Mouse (Mus musculus): Measurements from ENCODE around the gene Mycbp2. TPM values are rescaled to one million over a fixed set of nuclear protein-coding genes. Genes with fewer than 3 reads are reported as not detected.

The Mycbp2 gene
- total RNA-seq, 2 experiments from 2014 or later: 28.9 to 32.2 TPM

DNA sequence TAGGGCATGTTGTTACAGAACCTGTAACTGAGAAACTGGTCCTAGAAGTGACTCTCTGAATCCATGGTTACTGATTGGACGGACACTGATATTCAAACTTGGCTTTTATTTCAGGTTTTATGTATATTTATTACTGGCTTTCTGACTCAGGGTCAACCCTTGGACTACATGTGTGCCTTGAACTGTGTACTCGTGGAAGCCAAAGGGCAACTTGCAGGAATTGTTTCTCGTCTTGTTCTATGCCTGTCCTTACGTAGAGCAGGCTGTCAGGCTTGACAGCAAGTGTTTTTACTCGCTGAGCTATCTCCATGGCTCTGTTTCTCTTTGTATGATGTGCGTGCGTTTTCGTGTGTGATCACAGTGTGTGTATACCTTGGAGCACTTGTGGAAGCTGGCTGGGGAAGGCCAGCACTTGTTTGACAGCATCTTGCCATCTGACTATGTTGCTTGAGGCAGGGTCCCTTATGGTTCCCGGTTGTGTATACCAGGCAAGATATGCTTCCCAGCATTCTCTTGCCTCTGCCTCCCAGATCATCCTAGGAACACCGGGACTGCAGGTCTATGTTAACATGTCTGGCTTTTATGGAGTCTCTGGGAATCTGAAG lies 243.8 kb downstream of the Mycbp2 start:
- DNase-seq: no peak

DNA sequence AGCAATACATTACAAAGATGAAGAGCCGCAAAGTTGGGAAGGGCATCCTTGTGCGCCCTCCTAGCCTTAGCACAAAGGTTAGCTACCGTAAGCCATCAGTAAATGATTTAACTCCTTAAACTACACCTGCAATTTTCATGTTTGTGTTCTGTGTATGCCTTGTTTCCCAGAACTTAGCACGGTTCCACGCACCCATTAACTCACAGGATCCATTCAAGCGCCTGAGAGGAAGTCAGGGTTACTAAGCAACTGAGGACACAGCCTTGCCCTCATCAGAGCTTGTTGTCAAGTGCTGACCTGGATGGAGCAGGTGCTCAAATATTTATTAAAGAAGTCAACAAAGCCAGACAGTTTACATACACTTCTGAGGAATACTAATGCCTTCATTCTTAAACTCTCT lies 244.4 kb downstream of the Mycbp2 start:
- no peak for DNase-seq

DNA sequence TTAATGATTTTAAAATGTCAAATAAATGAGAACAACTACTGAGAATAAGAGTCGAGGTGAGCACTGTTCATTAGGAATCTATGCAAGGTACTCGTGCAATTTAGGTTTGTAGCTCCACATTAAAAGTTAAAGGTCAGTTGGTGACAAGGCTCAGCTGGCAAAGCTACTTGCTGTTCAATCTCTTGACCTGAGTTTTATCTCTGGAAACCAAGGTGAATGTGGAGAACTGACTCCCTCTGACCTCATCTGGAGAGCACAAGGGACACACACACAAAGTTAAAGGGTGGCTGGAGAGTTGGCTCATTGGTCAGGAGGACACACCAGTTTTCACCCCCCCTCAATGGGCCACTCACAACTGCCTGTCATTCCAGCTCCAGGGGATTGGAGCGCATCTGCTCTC lies 245.4 kb downstream of the Mycbp2 start:
- no peak for DNase-seq

DNA sequence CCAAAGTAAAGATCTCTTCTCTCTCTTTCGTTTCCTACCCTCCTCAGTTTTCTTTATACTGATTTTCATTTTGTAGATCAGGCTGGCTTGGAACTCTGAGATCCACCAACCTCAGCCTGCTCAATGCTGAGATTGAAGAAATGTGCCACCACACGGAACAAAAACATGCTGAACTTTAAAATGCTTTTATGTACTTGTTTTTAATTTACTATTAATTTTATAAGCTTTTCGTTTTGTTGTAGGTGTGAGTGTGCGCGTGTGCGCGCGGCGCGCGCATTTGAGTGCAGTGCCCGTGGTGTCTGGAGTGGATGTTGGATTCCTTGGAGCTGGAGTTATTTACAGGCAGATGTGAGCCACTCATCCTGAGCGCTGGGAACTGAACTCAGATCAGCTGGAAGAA lies 246.3 kb downstream of the Mycbp2 start:
- peak in 1 of 2 experiments; percentile 28 for DNase-seq

DNA sequence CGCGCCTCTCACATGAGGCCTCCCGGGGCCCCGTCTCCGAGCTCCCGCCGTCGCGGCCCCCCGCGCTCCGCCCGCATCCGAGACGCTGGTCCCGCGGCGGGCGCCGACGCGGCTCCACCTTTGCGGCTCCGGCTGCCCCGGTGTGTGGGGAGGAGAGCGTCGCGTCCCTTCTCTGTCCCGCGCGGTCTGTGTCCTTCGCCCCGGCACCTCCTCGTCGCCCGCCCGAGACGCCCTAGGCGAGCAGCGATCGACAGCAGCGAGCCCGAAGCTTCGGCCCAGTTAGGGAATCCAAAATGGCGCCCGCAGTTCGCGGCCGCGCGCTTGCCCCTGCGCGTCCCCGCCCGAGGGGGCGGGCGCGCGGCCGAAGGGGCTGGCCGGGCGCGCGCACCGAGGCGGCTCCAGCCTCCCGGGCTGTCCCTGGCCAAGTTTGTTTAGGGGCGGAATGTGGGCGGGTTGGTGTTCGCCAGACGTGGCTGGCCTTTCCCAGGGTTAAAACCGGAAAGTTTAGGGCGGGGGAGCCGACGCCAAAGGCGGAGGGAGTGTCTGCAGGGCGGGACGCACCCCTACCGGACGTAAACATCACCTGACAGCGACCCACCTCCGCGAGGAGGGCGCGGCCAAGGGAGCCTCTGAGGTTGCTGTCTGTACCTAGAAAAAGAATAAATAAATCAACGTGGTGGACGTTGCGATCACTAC lies 247.2 kb downstream of the Mycbp2 start, which contains the start of gene Fbxl3:
Gene Fbxl3, minus strand, starts transcription at position 329 of the 696 bp plus-strand sequence.
- peak; percentile 95 to 98 for DNase-seq

DNA sequence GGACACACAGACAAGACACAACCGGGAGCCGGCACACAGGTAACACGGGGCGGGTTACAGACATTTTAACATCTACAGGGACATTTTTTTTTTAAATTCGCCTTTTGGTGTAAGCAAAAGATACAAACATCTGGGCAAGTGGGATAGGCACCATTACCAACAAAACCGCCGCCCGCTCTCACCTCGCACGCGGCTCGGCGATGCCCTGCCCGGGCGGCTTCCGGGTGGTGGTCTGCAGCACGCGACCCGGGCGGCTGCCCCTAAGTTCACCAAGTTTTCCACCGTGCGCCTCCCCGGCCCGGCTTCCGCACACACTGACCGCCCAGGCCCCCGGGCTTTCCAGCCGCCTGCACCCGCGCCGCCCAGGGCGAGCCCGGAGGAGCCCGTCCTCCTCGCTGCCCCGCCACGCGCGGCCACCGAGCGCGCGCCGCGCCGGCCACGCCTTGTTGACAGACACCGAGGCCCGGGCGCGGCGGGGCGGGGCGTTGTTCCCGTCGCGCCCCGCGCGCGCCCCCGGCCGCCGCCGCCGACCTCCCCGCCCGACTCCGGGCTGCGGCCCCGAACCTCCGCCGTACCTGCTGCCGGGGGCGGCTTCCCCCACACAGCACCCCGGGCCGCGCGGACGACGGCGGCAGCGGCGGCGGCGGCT lies 247.9 kb downstream of the Mycbp2 start:
- peak; percentile 91 to 93 for DNase-seq

DNA sequence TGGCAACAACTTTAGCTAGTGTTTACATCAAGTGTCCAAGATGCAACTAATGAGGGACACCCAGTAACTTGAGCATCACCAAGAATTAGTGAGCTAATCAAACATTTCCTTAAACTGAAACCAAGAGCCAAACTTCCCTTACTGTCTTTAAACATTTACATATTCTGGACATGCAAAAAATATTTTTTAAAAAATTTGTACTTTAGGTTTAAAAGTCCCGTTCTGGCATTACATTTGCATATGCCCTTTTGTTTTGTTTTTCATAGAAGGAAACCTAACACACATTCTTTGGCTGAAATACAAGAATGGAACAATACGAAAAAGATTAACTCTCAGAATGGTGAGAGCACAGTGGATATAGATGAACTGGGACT lies 248.4 kb downstream of the Mycbp2 start:
- no peak for DNase-seq

DNA sequence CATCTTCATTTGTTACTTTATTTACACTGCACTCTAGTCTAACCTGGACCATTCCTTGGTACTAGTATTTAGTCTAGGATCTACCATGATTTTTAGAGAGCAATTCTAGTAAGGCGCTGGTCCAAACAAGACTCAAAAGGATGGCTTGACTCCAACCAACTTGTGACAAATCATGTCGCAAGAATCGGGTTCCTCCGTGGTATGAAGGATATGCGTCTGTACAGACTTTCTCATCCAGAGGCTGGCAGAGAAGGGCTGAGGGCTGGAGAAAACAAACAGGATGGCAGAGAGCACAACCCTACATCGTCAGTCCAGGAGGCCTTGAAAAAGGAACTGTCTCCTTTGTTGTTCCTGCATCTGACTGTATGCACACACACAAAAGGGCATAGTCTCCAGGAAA lies 250.0 kb downstream of the Mycbp2 start:
- DNase-seq: peak; percentile 51 to 72

DNA sequence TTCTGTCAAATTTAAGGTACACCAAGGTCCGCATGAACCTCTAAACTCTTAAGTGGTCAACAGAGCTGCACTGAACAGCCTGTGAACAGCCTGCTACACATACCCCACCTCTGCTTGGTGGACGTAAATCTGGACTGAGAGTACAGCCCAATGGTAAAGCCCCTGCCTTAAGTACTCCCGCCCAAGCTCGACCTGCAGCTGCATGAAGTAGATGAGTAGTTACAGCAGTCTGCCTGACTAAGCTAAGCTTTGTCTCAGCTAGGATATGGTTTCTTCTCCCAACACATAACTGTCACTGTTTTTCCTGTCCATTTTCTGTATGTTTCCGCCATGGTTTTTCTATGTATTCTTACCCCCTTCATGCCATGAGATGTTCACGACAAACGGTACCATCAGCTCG lies 250.8 kb downstream of the Mycbp2 start:
- no peak for DNase-seq

DNA sequence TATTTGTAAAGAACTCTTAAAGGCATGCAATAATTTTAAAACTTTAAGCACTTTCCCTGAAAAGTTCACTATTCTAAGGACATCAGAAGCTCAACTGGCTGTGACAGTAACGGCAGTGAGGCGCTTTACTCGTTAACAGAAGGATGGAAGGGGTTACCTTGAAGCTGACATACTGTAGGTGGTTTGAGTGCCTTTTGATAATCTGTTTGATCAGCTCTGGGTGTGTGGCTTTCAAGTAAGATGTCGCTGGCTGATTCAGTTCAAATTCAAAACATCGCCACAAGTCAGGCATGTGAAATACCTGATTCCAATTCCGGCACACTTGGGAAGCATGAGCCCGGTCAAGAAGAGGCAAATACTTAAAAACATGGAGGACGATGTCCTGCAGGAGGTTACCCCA lies 251.6 kb downstream of the Mycbp2 start:
- DNase-seq: no peak

DNA sequence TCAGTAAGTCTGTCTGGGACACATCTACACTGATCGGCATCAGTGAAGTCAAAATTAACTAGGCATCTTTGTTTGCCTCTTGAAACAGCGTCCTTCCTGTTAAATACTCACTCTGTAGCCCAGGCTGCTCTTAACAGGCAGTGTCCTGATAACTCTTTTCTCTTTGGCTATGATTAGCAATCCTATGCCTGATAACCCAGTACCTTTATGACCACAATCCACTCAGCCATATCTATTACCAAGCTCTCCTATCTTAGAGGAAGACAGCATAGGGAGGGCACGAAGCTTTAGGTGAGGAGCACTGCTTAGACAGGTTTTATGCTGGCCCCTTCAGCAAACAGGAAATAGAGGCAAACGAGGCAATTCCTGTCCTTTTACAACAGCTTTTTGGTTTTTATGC lies 252.9 kb downstream of the Mycbp2 start:
- no peak for DNase-seq

DNA sequence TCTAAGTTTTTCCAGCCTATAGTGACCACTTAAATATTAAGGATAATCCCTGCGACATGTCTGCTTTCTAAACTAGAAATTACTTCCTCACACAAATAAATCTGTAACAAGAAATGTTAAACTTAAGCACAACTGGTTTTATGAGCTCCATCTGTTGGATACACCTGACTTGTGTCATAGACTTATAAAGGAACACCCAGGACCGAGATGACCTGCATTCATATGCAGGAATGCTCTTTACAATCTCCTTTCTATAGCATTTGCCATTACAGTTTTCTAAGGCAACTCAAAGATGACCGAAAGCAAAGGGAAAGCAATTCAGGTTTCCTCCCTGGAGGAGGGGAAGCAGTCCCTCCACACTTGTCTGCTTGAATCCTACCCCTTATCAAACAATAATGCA lies 253.4 kb downstream of the Mycbp2 start:
- no peak for DNase-seq

DNA sequence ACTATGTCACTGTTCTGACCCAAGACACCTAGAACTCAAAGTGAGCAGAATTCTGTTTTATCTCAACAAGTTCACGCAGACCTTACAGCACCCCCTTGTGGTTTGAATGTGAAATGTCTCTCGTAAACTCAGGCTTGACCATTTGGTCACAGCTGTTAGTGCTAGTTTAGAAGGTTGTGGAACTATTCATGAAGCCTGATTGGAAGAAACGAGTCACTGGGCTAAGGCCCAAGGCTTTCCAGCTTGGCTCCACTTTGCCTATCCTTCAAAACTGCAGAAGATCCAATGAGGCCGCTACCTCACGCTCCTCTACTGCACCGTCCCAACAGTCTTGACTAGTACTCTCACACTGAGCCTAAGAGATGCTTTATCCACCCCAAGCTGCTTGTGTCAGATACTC lies 258.0 kb downstream of the Mycbp2 start:
- DNase-seq: peak; percentile 81 to 84

DNA sequence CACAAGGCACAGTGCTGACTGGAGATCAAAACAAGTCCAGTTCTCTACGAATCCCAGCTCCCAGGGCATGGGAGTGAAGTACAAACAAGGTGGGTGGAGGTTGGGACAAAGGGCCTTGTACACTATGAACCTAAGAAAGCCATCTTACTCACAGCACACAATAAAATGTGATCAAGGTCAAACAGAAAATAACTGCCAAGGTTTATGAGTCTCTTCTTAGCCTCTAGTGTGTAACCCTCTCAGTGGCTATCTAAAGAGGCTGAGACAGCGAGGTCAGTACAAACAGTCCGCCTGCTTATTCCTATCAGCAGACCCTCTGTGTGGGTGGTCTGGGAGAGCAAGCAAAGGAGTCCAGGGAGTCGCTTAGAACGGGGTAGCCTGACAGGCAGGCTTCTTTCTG lies 258.8 kb downstream of the Mycbp2 start:
- no peak for DNase-seq

DNA sequence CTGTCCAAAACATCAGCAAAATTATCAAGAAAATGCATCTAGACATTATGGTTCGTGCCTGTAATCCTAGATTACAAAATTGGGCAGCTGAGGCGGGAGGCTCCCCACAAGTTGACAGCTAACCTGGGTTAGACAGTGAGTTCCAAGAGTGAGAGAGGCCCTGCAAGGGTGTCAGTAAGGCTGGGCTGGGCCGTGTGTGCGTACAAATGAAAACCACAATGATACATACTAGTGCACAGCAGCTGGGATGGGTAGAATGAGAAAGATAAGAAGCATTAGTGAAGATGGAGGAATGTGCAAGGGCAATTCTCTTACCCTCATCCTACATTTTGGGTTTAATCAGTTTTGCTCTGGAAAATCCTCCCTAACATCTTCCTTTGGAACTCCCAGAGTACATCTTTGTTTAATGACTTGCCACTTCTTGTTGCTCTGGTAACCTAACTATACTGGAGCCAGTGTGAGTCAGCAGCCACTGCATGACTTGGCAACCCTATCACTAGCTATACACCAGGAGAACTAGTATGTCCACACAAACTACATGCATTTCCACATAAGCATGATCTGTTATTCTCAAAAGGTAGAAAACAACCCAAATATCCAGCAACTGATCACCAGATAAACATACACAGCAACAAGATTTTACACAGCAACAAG lies 259.8 kb downstream of the Mycbp2 start:
- DNase-seq: peak in 1 of 2 experiments; percentile 25

DNA sequence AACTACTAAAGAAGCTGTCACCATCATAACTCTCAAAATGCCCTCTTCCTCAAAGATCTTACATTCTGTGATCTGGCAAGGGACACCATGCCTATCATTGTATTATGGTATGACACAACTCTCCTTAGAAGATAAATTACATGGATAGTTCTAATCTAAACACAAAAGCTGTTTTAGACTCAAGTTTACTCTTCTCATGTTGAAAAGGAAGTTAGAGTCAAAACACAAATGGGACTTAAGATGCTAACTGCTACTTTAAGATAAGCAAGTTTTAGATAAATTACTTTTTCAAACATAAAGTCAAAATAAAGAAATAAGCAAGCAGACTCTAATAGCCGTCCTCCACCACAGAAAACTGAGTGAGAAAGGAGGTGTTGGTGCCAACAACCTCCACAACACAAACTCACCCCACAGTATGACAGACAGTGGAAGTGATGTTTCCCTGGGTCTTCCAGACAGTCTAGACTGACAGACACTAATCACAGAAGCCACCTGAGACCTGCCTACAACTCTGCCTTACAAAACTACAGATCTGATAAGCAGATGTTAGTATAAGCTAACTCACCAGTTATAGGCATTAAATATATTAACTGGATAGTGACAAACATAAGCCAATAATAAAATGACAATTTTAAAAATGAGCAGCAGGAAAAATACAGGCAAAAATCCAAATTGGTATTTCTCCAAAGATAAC lies 260.6 kb downstream of the Mycbp2 start:
- no peak for DNase-seq

DNA sequence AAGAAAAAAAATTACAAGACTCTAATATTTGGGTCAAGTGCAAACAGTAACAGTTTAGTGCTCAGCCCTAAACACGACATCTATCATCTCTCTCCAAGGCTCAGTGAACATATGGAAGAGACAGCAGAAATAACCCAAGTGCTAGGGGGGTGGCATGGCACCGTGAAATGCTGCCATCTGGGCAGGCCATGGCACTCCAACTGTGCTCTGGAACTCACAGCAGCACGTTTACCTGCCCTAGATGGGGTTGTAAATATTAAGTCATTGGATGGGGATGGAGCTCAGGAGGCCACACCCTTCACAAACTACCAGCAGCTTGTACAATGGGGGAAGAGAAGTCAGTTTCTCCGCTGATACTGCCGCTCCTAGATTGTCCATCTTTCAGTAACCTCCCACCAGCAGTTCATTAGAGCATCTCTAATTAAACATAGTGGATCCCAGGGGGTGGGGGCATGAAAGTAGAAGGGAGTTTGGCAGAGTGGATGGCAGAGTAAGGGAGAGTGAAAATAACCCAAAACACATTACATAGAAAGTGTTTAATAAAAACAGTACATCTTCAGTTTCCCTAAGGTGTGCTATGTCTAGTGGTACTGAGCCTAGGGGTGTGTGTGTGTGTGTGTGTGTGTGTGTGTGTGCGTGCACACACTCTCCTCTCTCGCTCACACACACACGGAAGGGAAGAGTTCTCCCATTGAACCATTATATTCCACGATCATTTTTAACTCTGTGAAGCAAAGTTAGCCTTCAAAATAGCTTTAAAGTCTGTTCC lies 267.2 kb downstream of the Mycbp2 start:
- no peak for DNase-seq

DNA sequence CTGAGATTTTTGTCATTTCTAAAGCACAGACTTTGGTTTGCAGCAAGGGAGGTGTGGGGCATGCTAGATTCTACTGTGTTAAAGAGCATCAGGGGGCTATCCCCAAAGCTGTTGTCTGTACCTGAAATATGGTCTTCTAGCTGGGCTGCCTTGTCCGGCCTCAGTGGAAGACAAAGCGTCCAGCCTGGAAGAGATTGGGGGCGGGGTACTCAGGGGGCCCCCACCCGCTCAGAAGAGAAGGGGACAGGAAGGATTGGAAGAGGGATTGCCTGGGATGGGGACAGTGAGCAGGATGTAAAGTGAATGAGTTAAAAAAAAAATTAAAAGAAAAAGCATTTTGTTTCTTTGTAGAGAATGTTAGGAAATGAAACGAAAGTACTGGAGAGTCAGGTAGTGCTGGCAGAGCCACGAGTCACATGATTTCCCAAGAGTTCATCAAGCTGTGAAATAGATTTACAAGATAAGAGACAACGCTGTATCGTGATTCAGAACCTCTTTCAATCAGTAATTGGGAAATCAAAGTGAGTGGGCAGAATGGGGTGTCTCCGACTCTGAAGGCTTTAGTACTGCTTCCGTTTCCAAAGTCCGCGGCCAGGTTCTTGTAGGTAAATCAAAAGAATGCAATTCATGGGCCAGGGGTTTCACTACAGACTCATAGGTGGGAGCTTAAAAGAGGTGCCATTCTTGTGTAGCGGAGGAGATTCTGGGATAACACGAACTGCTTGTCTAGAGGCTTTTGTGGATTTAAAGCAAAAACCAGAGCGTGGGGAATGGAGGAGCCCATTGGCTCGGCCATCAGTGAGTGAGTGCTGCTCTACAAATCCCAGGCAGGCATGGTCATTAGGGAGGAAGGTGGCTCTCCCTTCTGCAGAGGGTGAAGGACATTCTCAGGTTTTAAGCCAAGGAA lies 268.4 kb downstream of the Mycbp2 start:
- DNase-seq: no peak

DNA sequence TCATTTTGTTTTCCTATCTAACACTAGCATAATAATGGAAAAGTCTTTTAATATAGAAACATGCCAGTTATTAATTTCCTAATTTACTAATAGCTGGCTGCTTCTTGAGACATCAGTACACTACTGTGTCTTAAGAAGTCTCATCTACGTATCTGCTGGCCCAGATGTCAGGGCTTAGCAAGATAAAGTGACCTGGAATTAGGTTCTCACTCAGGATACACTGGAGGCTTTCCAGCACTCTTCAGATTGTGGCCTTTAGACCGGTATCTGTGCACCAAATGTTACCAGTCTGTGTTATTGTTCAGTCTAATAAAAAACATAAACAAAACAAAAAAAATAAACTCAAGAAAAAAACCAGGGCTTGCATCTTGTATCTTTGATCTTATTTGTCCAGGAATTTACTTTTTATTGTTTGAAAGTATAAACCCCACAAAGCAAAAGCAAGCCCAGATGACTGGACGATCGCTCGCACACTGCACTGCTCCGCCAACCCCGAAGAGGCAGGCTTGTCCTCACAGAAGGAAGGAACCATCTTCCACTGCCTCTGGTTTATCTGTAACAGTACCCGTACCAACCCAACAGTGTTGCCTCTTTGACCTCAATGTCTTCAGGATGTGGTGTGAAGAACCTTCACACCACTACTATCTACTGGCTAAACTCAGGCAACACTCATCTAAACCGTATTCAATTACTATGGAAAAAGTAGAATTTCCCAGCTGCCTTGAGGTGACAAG lies 269.2 kb downstream of the Mycbp2 start:
- DNase-seq: no peak

DNA sequence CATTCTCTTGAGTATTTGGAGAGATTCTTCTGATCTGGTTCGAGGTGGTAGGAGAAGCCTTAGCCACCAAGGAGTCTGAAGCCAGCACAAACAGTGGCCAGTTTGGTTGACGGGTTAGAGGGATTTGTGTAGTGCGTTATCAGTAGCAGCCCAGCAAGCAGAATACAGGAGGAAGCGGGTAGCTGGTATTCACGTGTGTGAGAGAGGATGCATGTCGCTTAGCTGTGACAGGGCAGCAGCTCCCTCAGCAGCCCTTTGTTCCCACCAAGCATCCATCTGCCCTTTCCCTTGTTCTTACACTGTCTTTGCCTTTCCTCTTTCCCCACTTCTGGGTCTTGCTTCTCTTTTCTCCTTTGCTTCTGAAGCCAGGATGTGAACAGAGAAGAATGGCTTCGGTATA lies 271.4 kb downstream of the Mycbp2 start:
- no peak for DNase-seq

All from heart, adult 18-20 months (tissue).